Mouse (Mus musculus) monocyte, adult 5-6 weeks (primary cell): Measurements from ENCODE around the gene Atcay. TPM values are rescaled to one million over a fixed set of nuclear protein-coding genes. Genes with fewer than 3 reads are reported as not detected.
"Not testable (repeated sequence)": the region's sequence is repeated elsewhere in the genome, so short reads cannot be mapped to it uniquely, and the experiment has no call there.

Experiments used
- ATAC-seq: fragments of 153-309, 156-312 bp; replicated peaks from 2 replicates; pipeline ENCODE4 v1.8.0; 2017; ENCODE audit warnings: mild to moderate bottlenecking; ENCODE audit not compliant: low TSS enrichment, insufficient number of reproducible peaks, severe bottlenecking, poor library complexity, low FRiP score
- total RNA-seq: library from RNA; stranded (forward); fragments of 200-1000, 200-491, 200-594 nt; gene quantifications from 3 replicates; pipeline ENCODE4 v1.2.3, GENCODE M21; 2017

Gene Atcay
- total RNA-seq, 1 experiment from 2014 or later, result not detected

DNA sequence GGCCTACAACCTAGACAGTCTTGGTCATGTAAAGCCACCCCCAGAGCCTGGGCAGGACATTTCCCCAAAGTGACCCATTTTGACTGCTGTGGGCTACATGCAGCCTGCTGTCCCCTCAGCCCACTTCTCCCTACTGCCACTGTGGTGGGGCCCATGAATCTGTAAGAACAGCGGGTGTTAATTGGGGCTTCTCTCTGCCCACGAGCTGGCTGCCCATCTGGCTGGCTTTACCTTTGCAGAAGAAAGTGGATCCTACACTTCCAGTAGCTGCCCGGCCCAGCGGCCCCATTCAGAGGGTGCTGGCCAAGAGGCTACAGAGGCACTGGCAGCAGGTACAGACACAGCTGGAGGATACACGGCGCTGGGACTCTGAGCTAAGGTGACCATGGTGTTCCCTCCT, 14.5 kb upstream of the Atcay start:
- no peak for ATAC-seq

DNA sequence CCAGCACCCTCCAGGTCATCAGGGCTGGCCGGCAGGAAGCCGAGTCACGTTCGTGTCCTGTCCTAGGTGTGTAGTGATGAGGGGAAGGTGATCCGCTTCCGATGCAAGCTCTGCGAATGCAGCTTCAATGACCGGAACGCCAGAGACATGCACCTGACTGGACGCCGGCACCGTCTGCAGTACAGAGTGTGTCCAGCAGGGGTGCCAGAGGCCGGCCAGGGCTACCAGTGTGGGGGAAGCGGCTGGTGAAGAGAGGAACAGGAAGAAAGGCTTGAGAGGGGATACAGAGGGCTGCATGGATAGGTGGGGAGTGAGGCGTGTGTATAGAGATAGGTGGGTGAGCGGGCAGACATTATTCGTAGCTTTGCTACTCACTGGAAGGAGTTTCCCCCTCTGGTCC, 14.0 kb upstream of the Atcay start:
- peak; percentile 84 for ATAC-seq

DNA sequence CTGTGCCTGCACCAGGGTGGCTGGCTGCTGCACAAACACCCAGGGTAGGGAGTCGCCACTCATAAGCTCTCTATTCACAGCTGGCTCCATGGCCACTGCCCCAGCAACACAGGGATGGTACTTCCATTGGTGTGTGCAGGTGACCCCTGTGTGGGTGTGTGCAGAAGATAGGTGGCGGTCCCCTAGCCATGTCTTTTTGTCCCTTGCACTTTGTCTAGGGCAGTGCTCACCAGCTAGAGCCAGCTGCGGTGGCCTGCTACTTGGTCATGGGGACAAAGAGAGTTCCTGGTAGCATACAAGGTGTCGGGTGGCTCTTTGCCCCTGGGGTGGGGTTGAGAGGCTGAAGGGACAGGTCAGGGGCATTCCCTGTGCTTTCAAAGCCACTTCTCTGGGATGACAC, 13.5 kb upstream of the Atcay start:
- ATAC-seq, result no peak

DNA sequence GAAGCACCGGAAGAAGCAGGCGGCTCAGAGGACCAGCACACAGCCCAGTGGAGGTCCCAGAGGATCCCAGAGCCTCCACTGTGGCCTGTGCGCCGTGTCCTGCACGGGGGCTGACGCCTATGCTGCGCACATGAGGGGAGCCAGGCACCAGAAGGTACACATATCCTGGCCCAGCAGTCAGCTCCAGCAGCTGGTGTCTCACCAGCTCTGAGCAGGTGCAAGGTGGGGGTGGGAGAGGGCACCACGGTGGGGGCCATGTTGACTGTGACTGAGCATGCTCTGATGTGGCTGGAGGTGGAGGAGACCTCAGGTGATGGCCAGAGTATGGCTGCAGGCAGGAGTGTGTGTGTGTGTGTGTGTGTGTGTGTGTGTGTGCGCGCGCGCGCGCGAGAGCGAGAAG, 11.4 kb upstream of the Atcay start:
- ATAC-seq, result no peak

DNA sequence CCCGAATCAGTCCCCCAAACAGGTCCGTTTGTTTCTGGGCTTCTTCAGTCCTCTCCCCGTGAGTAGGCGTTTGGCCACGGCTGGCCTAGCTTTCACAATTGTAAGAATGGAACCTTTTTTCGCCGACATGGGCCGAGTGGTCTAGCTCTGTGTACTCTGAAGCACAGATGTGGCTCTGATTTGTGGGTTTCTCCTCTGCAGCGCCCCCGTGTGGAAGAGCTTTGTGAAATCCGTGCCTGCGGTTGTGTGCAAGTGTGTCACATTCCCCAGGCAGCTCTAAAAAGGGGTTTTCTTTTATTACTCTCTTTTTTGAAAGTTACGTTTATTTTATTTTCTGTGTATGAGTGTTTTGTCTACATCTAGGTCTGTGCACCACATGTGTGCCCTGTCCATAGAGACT, 10.2 kb upstream of the Atcay start:
- ATAC-seq, result no peak

DNA sequence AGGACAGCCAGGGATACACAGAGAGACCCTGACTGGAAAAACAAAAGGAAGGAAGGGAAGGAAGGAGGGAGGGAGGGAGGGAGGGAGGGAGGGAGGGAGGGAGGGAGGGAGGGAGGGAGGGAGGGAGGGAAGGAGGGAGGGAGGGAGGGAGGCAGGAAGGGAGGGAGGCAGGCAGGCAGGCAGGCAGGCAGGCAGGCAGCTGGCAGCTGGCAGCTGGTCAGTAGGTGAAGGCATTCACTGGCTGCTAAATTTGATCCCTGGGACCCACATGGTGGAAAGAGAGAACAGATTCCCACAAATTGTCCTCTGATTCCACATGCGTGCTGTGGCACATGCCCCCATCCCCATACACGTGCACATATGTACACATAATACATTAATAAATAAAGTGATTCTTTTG, 8.0 kb upstream of the Atcay start:
- ATAC-seq, result no peak

DNA sequence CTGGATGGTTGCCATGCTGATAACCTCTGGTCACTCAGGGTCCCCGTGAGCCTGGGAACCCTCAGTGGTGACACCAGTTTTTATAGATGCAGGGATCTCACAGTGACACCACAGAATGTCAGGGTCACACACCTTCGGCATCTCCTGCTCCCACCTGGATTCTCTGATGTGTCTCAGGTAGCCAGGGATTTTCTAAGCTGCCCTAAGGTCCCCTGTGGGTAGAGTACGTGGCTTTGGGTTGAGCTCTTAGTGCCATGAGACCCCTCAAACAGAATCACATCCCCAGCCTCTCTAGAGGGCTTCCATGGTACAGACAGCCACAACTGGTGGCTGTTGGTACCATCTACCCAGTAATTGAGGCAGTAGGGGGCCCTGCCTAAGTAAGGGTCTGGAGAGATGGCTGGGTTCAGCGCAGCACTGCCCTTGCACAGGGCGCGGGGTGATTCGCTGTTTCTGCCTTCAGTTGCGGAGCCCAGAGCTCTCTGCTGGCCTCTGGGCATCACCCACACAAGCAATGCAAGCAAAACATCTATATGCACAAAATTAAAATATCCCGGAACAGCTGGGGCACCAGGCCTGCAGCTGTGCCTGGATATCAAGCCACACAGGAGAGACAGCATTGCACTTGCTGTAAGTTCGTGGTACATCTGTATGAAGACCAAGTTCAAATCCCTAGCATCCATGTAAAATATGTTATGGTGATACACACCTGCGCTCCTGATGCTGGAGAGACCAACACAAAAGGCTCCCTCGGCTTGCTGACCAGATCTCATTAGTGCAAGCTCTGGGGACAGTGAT, 6.0 kb upstream of the Atcay start:
- no peak for ATAC-seq

DNA sequence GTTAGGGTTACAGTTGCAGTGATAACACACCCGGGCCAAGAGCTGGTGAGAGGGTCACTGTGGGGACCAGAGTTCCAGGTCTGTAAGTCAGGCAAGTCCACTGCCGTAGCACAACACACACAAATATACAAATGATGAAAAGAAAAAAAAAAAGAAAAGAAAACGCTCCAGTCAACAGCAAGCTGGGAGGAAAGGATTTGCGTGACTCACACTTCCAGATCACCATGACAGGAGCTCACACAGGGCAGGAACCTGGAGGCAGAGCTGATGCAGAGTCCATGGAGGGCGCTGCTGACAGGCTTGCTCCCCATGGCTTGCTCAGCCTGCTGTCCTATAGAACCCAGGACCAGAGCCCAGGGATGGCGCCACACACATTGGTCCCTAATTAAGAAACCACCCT, 3.6 kb upstream of the Atcay start:
- no peak for ATAC-seq

DNA sequence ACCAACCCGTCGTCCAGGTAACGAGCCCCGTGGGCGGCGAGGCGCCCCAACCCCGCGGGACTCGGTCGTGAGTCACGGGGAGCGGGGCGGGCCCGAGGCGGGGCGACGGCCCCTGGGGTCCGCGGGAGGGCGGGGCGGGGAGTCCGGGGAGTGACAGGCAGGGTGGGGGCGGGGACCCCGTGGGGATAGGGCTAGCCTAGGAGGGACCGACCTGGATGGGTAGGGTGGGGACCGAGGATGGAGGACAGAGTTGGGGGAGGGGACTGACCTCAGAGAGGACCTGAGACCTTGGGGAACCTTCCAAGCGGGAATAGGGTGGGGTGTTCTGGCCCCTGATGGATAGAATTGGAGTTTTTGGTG, 2.6 kb upstream of the Atcay start:
- ATAC-seq, result no peak

DNA sequence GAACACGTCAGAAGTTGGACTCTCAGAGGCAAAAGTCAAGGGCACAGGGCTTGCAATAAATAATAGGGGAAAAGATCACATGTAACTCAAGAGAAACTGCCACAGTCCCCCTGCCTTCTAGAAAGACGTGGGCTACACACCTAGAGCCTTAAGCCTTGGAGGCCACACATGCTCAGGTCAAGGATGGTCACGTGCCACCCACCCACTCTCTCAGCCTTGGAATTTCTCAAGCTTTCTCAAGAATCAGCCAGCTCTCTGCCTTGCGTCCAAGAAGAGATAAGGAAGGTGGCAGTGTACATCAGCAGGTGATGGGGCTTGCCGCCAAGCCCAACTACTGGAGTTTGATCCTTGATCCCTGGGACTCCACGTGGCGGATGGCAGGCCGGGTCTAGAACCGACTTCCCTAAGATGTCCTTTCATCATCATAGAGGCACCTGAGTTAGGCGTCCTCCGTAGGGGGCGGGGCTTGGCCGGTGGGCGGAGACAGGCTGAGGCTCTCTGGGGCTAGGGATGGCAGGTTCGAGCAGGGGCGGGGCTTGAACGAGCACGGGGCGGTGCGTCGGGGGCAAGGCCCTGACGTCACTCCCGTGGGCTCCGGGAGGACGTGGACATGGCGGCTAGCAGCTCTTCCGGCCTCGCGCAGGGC, 2.1 kb upstream of the Atcay start, which contains the start of gene Zfr2:
TSS of gene Zfr2 (plus strand) at position 576 of the 646 bp plus-strand sequence.
- ATAC-seq, result peak; percentile 77

DNA sequence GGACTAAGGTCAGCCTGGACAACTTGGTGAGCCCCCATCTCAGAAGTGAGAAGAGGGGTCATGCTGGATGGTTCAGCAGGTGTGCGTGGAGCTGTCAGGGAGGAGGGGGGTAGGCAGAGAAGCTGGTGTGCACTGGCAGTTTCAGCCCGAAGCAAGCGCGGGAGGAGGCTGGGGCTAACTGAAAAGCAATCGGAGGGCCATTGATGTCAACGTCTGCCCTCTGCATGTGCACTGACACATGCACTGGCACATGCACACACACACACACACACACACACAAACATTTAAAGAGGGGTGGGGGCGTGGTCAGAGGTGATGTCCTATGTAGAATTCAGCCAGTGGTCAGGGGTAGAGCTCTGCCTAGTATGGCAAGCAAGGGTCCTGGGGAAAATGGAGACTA, 803 bp upstream of the Atcay start:
- no peak for ATAC-seq

DNA sequence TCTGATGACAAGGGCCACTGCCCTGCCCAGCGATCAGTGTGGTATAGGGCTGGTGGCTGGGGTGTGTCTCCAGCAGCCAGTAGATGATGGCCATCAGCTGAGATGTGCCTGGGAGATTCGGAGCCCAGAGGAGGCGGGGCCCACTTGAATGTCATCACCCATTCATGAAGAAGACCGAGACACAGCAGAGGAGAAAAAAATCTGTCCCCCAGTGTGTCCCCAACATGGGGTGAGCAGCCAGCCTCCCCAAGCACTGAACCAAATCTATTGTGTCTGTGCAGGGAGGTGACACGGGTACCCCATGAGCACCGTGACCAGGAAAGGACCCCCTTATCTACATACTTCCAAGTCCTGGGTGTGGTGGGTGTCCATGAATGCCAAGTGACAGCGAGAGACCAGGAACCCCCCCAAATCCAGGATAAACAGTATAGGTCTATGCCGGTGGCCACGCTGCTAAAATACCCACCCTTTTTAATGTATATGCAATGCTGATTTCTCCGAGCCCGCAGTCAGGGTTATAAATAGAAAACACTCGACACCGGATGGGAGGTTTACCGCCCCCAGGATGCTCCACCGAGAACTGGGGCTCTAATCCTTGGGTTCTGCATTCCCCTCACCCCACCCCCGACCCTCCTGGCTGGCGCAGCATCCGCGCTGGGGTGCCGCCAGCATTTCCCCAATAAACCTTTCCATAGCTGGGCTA, 747 bp downstream of the Atcay start:
- ATAC-seq, result no peak

DNA sequence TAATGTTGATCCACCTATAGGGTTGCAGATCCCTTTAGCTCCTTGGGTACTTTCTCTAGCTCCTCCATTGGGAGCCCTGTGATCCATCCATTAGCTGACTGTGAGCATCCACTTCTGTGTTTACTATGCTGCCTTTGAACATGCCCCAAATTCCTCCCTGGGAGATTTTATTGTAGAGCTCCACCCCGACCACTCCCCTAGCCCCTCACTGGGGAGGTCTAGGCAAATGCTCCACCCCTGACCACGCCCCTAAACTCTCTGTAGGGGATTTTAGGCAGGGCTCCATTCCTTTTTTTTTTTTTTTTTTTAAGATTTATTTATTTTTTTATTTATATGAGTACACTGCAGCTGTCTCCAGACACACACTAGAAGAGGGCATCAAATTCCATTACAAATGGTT, 6.9 kb downstream of the Atcay start:
- not testable (repeated sequence) for ATAC-seq

DNA sequence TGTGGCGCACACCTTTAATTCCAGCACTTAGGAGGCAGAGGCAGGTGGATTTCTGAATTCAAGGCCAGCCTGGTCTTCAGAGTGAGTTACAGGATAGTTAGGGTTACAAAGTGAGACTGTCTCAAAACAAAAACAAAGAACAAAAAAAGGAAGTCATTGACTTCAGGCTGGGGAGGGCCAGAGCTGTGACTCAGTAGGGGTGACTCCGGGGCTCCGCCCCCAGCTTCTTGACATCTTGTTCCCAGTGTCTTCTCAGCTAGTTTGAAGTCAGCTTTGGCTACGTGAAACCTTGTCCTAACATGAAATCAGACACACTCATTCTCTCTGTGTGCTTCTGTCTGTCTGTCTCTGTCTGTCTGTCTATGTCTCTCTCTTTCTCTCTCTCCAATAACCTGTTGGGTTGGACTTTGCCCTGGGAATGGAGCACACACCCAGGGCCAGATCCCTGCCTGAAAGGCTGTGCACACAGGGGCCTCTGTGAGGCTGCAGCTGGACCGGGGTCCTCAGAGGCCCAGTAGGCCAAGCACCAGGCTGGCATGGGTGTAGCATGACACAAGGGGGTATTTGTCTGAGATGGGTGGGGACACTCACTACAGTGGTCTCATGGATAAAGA, 9.1 kb downstream of the Atcay start:
- peak; percentile 76 for ATAC-seq

DNA sequence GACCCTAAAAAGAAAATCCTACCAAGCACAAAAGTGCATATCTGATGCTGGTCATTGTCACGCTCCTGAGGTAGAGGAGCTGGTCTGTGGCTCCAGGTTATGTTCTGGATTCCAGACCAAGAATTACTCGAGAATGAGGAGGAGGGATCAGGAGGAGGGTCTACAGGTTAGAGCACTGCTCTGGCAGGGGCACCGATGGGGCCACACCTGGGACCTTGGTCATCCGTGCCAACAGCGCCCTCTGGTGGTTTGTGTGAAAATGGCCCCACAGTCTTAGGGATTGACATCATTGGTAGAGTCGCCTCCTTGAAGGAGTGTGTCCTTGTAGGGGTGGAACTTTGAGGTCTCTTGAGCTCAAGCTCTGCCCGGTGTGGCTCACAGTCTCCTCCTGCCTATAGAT, 12.7 kb downstream of the Atcay start:
- peak; percentile 70 for ATAC-seq

DNA sequence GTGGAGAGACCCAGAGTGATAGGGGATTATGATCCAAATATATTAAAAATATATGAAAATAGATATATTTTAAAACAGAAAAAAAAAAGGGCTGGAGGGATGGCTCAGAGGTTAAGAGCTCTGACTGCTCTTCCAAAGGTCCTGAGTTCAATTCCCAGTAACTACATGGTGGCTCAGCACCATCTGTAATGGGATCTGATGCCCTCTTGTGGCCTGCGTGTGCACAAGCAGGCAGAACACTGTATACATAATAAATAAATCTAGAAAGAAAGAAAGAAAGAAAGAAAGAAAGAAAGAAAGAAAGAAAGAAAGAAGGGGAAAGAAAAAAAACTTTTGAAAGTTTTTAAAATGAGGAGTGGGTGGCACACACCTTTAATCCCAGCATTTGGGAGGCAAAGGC, 13.4 kb downstream of the Atcay start:
- not testable (repeated sequence) for ATAC-seq

DNA sequence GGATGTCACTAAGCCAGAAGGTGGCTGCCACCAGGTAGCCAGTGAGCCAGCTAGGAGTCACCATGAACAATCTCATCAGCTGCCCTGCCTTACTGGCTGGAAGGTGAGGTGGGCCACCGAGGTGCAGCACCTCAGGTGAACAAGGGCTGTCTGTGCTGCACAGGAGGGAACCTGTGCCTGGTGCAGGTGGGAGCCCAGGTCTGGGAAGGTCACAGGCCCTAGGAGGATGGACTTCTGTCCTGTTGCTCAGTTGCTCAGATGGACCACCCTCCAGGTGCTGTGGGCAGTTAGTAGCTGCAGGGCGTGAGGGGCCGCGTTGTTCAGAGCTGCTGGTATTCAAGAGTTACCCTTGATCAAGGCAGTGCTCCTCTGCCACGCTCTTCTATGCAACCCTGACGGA, 13.8 kb downstream of the Atcay start:
- ATAC-seq, result no peak

DNA sequence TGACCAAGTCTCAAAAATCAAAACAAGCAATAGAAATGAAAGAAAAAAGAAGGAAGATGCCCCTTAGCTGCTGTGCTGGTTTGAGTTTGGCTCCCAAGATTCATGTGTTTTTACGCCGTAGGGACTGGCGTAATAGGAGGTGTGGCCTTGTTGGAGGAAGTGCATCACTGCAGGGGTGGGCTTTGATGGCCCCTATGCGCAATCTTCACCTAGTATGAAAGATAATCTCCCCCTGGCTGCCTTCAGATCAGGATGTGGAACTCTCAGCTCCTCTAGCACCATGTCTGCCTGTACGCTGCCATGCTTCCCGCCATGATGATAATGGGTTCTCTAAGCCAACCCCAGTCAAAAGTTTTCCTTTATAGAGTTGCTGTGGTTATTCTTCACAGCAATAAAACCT, 14.4 kb downstream of the Atcay start:
- ATAC-seq, result no peak

DNA sequence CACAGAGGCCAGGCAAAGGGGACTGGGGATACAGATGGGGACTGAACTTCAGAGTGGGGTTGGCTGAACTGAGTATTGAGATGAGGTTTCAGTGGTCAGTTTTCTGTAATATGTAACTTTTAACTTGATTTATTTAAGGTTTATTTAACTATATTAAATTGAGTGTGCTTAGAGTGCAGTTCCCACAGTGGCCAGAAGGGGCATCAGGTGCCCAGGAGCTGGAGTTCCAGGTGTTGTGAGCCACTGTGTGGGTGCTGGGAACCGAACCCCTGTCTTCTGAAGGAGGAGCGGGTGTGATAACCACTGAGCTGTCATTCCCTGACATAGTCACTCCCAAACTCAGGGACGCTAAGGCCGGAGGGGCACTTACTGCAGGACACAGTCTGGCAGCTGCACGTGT, 20.5 kb downstream of the Atcay start:
- no peak for ATAC-seq

DNA sequence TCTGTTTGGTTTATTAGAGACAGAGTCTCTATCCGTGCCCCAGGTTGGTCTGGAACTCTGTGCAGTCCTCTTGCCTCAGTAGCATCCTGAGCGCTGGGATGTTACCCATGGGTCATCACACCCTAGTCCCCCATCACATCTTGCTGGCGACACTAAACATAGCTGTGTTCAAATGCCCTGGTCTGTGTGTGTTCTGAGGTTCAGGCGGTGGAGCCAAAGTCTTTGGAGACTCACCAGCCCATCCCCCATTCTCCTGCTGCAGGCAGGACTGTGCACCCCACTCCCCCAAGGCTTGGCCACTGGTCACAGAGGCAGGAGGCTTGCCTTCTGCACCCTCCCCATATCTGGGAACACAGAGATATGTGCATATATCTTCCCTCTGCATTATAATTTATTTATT, 26.5 kb downstream of the Atcay start:
- no peak for ATAC-seq
